Mouse (Mus musculus) kidney, adult 9 months (tissue): ENCODE measurements around the gene Ccdc62.

Experiments used
- DNase-seq: peaks from one replicate; pipeline ENCODE4 v3.0.0; 2022

Ccdc62 gene

GRCm38 (mm10) chr5:123938479-123938878, 8.0 kb downstream of the Ccdc62 start:
- no peak for DNase-seq

DNA sequence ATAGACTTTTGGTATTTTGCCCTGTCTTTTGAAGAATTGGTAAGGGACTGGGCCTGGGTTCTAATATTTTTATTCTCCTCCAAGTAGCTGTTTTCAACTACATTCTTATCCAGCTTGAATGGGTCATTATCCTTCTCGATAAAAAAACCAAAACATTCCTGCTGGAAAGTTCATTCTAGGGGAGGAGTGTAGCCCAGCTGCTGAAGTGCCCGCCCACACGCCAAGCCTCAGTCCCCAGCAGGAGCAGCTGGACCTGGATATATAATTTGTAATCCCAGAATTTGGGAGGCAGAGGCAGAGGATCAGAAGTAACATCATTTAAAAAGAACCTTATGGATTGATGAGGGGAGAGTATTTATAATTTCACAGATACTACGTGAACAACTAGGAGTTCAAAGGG, 16.1 kb downstream of the Ccdc62 start:
- no peak for DNase-seq

- peak; percentile 72 for DNase-seq
Observed at GRCm38 (mm10) chr5:123947041-123947761, 16.7 kb downstream of the Ccdc62 start.

DNA sequence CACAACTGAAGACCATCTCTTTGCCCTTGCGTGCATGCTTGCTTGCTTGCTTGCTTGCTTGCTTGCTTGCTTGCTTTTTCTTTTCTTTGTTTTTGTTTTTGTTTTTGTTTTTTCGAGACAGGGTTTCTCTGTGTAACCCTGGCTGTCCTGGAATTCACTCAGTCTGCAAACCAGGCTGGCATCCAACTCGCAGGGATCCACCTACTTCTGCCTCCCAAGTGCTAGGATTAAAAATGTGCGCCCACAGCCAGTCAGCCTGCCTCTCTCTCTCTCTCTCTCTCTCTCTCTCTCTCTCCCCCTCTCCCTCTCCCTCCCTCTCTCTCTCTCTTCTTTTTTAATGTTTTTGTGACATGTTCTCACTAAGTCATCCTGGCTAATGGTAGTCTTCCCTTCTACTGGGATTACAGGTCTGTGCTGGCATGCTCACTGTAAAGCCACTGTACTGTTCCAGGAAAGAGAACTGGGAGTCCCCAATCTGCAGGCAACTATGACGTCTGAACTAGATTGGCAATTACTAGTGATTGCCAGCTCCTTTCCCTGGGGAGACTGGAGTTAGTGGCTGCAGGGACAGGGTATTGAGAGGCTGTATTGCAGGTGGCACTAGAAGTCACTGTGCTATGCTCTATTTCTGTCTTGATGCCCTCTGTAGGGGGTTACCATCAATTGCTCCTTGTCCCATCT, 22.0 kb downstream of the Ccdc62 start:
- no peak for DNase-seq

- no peak for DNase-seq
Observed at GRCm38 (mm10) chr5:123957213-123957612, 26.7 kb downstream of the Ccdc62 start.

DNA sequence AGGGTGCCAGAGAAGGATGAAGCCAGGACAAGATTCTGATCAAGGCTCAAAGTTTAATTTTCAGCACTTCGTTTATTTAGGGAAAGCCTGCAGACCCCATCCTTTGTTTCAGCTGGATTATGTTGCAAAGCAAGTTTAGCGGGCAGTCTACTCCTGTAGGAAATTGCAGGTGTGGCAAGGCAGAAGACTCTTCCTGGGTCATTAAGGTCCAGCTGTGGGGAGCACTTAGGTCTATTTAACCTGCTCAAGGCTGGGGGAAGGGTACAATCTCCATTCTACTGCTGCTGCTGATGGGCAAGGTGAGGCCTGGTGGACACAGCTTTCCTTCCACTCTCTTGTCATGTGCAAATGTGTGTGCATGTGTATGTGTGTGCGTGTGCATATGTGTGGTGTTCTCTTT, 28.5 kb downstream of the Ccdc62 start:
- no peak for DNase-seq

DNA sequence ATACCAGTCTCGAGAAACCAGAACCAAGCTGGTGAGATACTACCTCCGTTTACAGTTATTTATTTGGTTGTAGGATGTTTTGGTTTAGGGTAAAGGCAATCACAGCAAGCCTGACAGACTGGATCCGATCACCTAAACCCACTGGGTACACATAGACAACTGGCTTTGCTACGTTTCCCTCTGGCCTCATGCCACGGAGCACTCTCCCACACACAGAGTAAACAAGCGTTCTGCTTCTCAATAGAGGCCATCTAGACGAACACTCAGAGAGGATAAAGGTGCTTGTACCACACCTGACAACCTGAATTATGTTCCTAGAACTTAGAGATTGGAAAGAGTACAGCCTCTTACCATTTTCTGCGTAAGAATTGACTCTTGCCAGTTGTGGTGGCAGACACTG, 29.6 kb downstream of the Ccdc62 start:
- DNase-seq: no peak

DNA sequence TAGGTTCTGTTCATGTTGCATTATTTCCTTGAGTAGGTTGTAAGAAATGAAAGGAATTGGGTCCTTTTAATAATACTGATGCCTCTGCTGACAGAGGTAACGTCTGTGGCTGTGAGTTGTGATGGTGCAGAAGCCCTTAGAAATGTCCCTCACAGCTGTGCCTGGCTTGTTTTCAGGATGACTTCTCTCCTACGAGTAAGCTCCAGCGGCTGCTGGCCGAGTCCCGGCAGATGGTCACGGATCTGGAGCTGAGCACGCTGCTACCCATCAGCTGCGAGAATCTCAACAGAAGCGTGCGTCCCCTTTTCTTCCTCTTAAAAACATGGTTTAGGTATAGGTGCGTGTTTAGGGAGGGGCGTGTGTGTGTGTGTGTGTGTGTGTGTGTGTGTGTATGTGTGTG, 30.6 kb downstream of the Ccdc62 start:
- DNase-seq: no peak

GRCm38 (mm10) chr5:123964208-123964607, 33.7 kb downstream of the Ccdc62 start:
- no peak for DNase-seq

- no peak for DNase-seq
Observed at GRCm38 (mm10) chr5:123966759-123967158, 36.3 kb downstream of the Ccdc62 start.

DNA sequence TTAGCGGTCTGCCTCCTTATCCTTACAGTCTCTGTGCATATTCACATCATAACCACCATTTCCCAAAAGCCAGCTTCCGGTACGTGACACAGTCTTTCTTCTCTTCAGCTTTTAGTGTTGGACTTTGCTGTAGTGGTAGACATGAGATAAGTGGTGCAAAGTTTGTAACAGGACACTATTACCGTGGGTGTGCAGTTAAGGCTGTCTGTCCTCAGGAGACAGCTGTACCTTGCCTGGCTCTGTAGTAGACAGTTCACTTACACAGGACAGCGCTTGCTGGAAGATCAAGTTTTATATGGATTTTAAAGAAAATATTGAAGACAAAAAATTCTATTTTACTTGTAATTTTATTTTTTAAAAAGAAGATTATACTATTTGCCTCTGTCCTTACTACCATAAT, 38.0 kb downstream of the Ccdc62 start:
- no peak for DNase-seq

GRCm38 (mm10) chr5:123969216-123969615, 38.7 kb downstream of the Ccdc62 start:
- peak; percentile 82 for DNase-seq

GRCm38 (mm10) chr5:123970576-123970975, 40.1 kb downstream of the Ccdc62 start:
- DNase-seq: no peak

GRCm38 (mm10) chr5:123972453-123972852, 42.0 kb downstream of the Ccdc62 start:
- no peak for DNase-seq

- DNase-seq: peak; percentile 85
Observed at GRCm38 (mm10) chr5:123973299-123974178, 43.1 kb downstream of the Ccdc62 start, which contains the start of gene Hip1r. TSS of gene Hip1r (plus strand) at chr5:123973628.

- no peak for DNase-seq
Observed at GRCm38 (mm10) chr5:123974179-123974485, 43.7 kb downstream of the Ccdc62 start.

- DNase-seq: peak; percentile 41
Observed at GRCm38 (mm10) chr5:123974616-123975111, 44.2 kb downstream of the Ccdc62 start.

DNA sequence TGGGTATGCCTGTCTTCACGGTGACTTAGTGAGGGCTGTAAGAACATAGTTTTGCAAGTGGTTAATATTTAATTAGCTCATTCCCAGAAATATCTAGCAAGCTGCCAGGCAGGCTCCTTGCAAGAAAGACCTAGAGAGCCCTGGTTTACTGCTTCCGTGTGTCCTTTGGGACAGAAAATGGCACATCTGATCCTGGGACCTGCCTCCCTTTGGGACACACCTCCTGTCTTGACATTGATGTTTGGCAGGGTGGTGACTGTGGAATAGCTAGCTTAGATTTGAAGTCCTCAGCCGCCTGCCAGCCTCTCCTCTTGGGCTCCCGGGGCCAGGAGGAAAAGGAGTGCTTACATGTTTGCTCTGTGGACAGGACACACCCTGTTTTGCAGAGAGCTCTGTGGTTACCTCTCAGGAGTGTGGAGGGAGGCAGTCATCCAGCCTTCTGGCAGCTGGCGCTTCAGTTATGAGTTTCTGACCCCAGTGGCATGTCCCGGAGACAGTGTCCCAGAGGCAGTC, 45.2 kb downstream of the Ccdc62 start:
- DNase-seq: peak; percentile 80

- peak; percentile 49 for DNase-seq
Observed at GRCm38 (mm10) chr5:123977231-123977630, 46.8 kb downstream of the Ccdc62 start.

GRCm38 (mm10) chr5:123978131-123978530, 47.7 kb downstream of the Ccdc62 start:
- no peak for DNase-seq

DNA sequence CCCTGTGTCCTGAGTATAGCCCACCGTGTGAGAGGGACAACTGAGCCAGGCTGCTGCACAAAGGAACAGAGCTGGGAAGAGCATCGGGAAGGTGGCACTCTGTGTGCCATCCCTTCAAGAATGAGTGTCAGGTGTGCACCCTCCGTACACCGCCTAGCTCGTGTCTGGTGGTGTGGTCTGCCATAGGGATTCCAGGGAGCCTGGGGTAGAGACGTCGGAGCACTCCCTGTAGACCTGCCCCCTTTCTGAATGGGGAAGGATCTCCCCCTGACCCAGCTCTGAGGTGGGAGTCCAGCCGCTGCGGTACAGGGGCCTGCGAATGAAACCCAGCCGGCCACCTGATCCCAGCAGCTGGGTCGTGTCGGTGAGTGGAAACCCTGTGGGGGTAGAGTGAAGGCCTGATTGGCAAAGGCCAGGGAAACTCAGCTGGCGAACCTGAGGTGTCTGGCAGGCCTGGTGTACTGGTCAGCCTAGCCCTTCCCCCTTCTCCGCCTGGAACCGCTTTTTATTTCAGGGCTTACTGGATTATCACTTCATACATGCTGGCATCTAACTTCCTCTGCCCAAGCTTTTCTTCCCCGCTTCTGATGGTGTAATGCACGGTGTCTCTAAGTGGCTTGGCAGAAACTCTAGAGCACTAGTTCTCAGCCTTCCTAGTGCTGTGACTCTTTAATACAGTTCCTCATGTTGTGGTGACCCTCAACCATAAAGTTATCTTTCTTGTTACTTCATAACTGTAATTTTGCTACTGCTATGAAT, 48.9 kb downstream of the Ccdc62 start:
- DNase-seq: no peak

GRCm38 (mm10) chr5:123979980-123980369, 49.5 kb downstream of the Ccdc62 start:
- DNase-seq: no peak
